In genomic region chr4:58927661-58928060, GRCm38 (mm10) we compare ENCODE assay signal across 15 mouse cellular contexts. TPM values are rescaled to one million over a fixed set of nuclear protein-coding genes. Genes with fewer than 3 reads are reported as not detected.
DNase-seq lines count a peak whose midpoint lies in the region; ATAC-seq and TF ChIP-seq lines count a peak whose summit lies in the region.
"Had no signal": no experiment of that assay in that cellular context is flagged by ENCODE, and none has a peak within 500 bp of the region (broad histone marks: within the 10 kb centered on the region; RNA-seq: fewer than 3 reads in every experiment).

No protein-coding gene starts in this region.

- 75% methylated on average over 3 of the region's 3 CpGs for WGBS in kidney, adult 2 months
- WGBS in bone marrow, adult 2 months = 70% methylated on average over 3 of the region's 3 CpGs
- WGBS in stomach, postnatal 0 days = 68% methylated on average over 3 of the region's 3 CpGs

- no peaks in the 10 kb centered on the region for H3K27me3 ChIP-seq in kidney, adult 2 months (replicated peaks; ENCODE audit: control insufficient read depth, insufficient read depth, low read length)
- no peaks in the 10 kb centered on the region for H3K27me3 ChIP-seq in stomach, postnatal 0 days (ENCODE audit: control insufficient read depth, insufficient read depth, low read length)

- H3K27ac ChIP-seq in kidney, adult 2 months (ENCODE audit: insufficient read depth, low read depth, low read length) = no peak overlapping the region
- H3K27ac ChIP-seq in bone marrow, adult 2 months (ENCODE audit: control insufficient read depth, insufficient read depth, low read depth, low read length, poor library complexity) = no peak overlapping the region
- H3K27ac ChIP-seq in stomach, postnatal 0 days (replicated peaks) = no peak overlapping the region
- H3K27ac ChIP-seq: embryonic facial prominence, embryonic 13.5 days had no signal

- no peak overlapping the region for H3K4me2 ChIP-seq in stomach, postnatal 0 days (replicated peaks; ENCODE audit: low read depth)
- H3K4me2 ChIP-seq: embryonic facial prominence, embryonic 13.5 days had no signal

- no peak for TF ChIP-seq POLR2A in kidney, adult 2 months (IDR thresholded peaks at IDR 0.05; ENCODE audit: low read depth, low read length)
- TF ChIP-seq POLR2A in bone marrow, adult 2 months (IDR thresholded peaks at IDR 0.05; ENCODE audit: borderline replicate concordance, control insufficient read depth, low read depth, low read length) = no peak

- H3K4me3 ChIP-seq in kidney, adult 2 months (ENCODE audit: insufficient read depth, low read depth, low read length) = no peak overlapping the region
- H3K4me3 ChIP-seq in bone marrow, adult 2 months (replicated peaks; ENCODE audit: control insufficient read depth, low read depth, low read length) = no peak overlapping the region
- no peak overlapping the region for H3K4me3 ChIP-seq in stomach, postnatal 0 days (ENCODE audit: low read depth, low read length)
- H3K4me3 ChIP-seq: embryonic facial prominence, embryonic 13.5 days had no signal

- no peak overlapping the region for H3K9ac ChIP-seq in stomach, postnatal 0 days (ENCODE audit: low read length)
- H3K9ac ChIP-seq: embryonic facial prominence, embryonic 13.5 days had no signal

- no peak for TF ChIP-seq EP300 in stomach, postnatal 0 days (optimal IDR thresholded peaks at IDR 0.05)

- no peak for ATAC-seq in stomach, postnatal 0 days (ENCODE audit: low FRiP score, low TSS enrichment)
- ATAC-seq: forebrain, embryonic 14.5 days had no signal

- H3K36me3 ChIP-seq in kidney, adult 2 months (ENCODE audit: control insufficient read depth, insufficient read depth, low read length) = no peaks in the 10 kb centered on the region
- no peaks in the 10 kb centered on the region for H3K36me3 ChIP-seq in stomach, postnatal 0 days (ENCODE audit: control insufficient read depth, insufficient read depth, low read length)
- H3K36me3 ChIP-seq: embryonic facial prominence, embryonic 13.5 days had no signal

- no peaks in the 10 kb centered on the region for H3K9me3 ChIP-seq in stomach, postnatal 0 days (ENCODE audit: control insufficient read depth, low read length)

- DNase-seq in kidney, adult 2 months = no peak
- DNase-seq in kidney, adult 11 months = no peak
- DNase-seq in thymus, postnatal 4 days = peak; percentile 24
- DNase-seq in thymus, postnatal 10 days (ENCODE audit: low spot score in 2 of 2) = no peak
- DNase-seq in stomach, postnatal 0 days (ENCODE audit: low spot score) = no peak
- no peak for DNase-seq in adipocyte (ENCODE audit: low spot score)
- DNase-seq in kidney, postnatal 4 days = no peak
- DNase-seq: cerebellum, adult 9-11 months; gastrocnemius, postnatal 36 days; heart, postnatal 36 days; kidney, adult 8-10 months; lung, postnatal 36 days had no signal

- peak; percentile 41 for TF ChIP-seq CTCF in kidney, adult 2 months (conservative IDR thresholded peaks at IDR 0.05; ENCODE audit: insufficient read depth, insufficient read length, low read depth, low read length)
- peak; percentile 34; the same call in 1 of the 2 replicates for TF ChIP-seq CTCF in bone marrow, adult 2 months (IDR thresholded peaks at IDR 0.05; ENCODE audit: control insufficient read depth, insufficient read depth, low read length)
- peak; percentile 56 for TF ChIP-seq CTCF in stomach, postnatal 0 days (IDR thresholded peaks at IDR 0.05; ENCODE audit: low read depth)

- no peaks in the 10 kb centered on the region for H3K4me1 ChIP-seq in kidney, adult 2 months (ENCODE audit: control insufficient read depth, insufficient read depth, low read length)
- peaks cover 1% of the 10 kb centered on the region; the same call in 1 of the 2 replicates for H3K4me1 ChIP-seq in bone marrow, adult 2 months (ENCODE audit: control insufficient read depth, insufficient read depth, low read length)
- no peaks in the 10 kb centered on the region for H3K4me1 ChIP-seq in stomach, postnatal 0 days (replicated peaks; ENCODE audit: control insufficient read depth, insufficient read depth)
- H3K4me1 ChIP-seq: embryonic facial prominence, embryonic 13.5 days had no signal

RNA-seq across cellular contexts. Expression of gene Ecpas, which starts 15.1 kb away (rescaled TPM):
- 10.4 and 11.4 TPM in 2 replicates for polyA plus RNA-seq in kidney, adult 2 months (2012; rRNA removed)
- polyA plus RNA-seq in bone marrow, adult 2 months (2011; ENCODE audit: insufficient read depth, insufficient read length, low replicate concordance, missing spikeins) = 18.1 and 33.4 TPM in 2 replicates
- polyA plus RNA-seq in stomach, postnatal 0 days (2015; fragmentation: Nextera tagmentation; extraction: Ambion mirVana) = 13.4 and 13.6 TPM in 2 replicates

RNA-seq across cellular contexts. Expression of gene Zkscan16, which starts 15.8 kb away (rescaled TPM):
- polyA plus RNA-seq in kidney, adult 2 months (2012; rRNA removed) = 0.11 TPM in 1 of 2 replicates, not detected in the other
- polyA plus RNA-seq in bone marrow, adult 2 months (2011; ENCODE audit: insufficient read depth, insufficient read length, low replicate concordance, missing spikeins) = not detected in 2 replicates
- polyA plus RNA-seq in stomach, postnatal 0 days (2015; fragmentation: Nextera tagmentation; extraction: Ambion mirVana) = 0.11 and 0.13 TPM in 2 replicates

RNA-seq across cellular contexts. Expression of gene Ptgr1, which starts 59.3 kb away (rescaled TPM):
- 2.8 and 3.5 TPM in 2 replicates for polyA plus RNA-seq in kidney, adult 2 months (2012; rRNA removed)
- 5.9 and 12.4 TPM in 2 replicates for polyA plus RNA-seq in bone marrow, adult 2 months (2011; ENCODE audit: insufficient read depth, insufficient read length, low replicate concordance, missing spikeins)
- 454 and 488 TPM in 2 replicates for polyA plus RNA-seq in stomach, postnatal 0 days (2015; fragmentation: Nextera tagmentation; extraction: Ambion mirVana)

Comparison
In these comparisons a context has a peak if more than half of its experiments do, and no peak if none do; other contexts are left out.
1. RNA of gene Ptgr1, which starts 59.3 kb away (polyA plus RNA-seq): 454 to 488 TPM in stomach, postnatal 0 days; 5.9 to 12.4 TPM in bone marrow, adult 2 months and 2.8 to 3.5 TPM in kidney, adult 2 months; every median in the first group is over 10 times any median in the second.
2. Peak in every context shown above with its lines, with median percentiles within 50 percentile points of each other: CTCF ChIP-seq.